Mouse (Mus musculus) cerebellum, postnatal 10 days (tissue): ENCODE results near the gene Ccdc86.
A peak's percentile ranks its signal among the peaks of the same experiment; 100 is the strongest.

Source experiments
- DNase-seq, 2 experiments: peaks; one replicate each; pipeline ENCODE4 v3.0.0; 2021; ENCODE audit warnings: mixed read lengths in 2 of 2

Ccdc86 gene

DNA sequence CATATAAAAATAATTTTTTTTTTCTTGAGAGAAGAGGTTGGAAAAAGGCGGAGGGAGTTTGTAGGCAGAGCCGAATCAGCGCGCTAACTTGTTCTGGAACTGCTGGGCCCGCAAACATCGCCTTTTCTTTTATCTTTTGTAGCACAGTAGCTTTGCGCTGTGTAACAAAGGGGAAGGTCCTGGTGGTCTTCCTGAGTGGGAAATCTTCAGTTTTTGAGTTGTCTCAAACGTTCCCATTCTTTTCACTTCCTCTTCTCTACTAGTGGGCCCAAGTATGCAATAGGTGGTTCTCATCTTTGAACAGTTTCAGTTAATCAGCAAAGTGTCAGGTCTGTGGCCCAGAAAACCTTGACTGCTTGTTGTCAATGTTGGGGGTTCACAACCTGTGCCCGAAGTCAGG is 492 bp upstream of the Ccdc86 start:
- DNase-seq = no peak

DNA sequence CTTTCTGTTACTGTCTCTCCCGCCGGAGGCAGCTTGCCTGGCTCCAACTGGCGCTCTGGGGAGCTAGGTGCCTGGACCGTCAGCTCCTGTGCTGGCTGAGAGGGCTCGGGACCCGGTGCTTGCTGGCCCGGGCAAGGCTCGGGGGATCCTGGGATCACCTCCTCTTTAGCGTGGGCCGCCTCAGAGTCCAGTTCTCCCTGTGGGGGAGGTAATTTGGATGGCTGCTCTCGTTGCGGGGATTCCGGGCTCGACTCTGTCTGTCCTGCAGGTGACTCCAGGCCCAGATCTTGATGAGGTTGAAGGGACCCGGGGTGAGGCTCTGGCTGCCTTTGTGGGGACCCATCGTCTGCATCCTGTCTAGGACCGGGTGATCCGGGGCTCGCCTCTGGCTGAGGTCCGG is 650 bp downstream of the Ccdc86 start:
- DNase-seq = peak; percentile 17 to 26

GRCm38 (mm10) chr19:10947219-10947618 is 1.8 kb downstream of the Ccdc86 start:
- no peak for DNase-seq

GRCm38 (mm10) chr19:10946506-10946905 is 2.6 kb downstream of the Ccdc86 start:
- DNase-seq = peak; percentile 38 to 56

- DNase-seq = no peak
Measured at GRCm38 (mm10) chr19:10943955-10944354, 5.1 kb downstream of the Ccdc86 start.

DNA sequence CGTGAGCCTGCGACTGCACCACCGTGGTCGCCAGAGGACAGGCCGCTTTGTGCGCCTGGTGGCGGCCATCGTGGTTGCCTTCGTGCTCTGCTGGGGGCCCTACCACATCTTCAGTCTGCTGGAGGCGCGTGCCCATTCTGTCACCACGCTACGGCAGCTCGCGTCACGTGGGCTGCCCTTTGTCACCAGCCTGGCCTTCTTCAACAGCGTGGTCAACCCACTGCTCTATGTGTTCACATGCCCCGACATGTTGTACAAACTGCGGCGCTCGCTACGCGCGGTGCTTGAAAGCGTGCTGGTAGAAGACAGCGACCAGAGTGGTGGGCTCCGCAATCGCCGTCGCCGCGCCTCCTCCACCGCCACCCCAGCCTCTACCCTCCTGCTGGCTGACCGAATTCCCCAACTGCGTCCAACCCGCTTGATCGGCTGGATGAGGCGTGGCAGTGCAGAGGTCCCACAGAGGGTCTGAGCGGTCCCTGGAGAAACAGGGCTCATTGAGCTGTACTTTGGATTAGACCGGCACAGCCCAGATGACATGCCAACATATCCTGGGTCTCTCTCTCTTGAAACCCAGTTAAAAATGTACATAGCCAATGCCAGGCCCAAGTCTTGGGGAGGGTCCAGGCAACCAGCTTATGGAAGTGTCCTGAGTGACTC is 8.1 kb downstream of the Ccdc86 start:
- DNase-seq = peak; percentile 52 to 59

DNA sequence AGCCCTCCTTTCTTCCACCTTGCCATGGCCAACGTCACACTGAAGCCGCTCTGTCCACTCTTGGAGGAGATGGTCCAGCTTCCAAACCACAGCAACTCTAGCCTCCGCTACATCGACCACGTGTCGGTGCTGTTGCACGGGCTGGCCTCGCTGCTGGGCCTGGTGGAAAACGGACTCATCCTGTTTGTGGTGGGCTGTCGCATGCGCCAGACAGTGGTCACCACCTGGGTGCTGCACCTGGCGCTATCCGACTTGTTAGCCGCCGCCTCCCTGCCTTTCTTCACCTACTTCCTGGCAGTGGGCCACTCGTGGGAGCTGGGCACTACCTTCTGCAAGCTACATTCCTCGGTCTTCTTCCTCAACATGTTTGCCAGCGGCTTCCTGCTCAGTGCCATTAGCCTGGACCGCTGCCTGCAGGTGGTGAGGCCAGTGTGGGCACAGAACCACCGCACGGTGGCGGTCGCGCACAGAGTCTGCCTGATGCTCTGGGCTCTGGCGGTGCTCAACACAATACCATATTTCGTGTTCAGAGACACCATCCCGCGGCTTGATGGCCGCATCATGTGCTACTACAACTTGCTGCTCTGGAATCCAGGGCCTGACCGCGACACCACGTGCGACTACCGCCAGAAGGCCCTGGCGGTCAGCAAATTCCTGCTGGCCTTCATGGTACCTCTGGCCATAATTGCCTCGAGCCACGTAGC is 8.8 kb downstream of the Ccdc86 start:
- peak; percentile 92 to 94 for DNase-seq

GRCm38 (mm10) chr19:10938771-10939170 is 10.3 kb downstream of the Ccdc86 start:
- DNase-seq = no peak

GRCm38 (mm10) chr19:10937110-10937563 is 11.9 kb downstream of the Ccdc86 start, which contains the start of gene Ptgdr2:
Gene Ptgdr2, plus strand, starts transcription at chr19:10937160.
- no peak for DNase-seq

DNA sequence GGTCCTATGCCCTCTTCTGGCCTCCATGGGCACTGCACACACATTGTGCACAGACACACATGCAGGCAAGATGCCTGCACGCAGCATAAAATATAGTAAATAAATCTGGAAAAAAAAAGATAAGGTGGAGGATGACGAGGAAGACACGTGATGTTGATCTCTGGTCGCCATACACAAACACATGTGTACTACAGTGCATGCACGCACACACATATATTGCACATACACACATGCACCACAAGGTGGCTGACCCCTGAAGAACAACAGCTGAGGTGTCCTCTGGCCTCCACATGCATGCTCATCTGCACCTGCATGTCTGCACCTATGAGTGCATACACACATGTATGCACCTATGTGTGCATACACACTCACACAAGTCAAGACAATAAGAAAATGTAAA is 13.0 kb downstream of the Ccdc86 start:
- no peak for DNase-seq

- no peak for DNase-seq
Measured at GRCm38 (mm10) chr19:10935029-10935428, 14.0 kb downstream of the Ccdc86 start.

- DNase-seq = no peak
Measured at GRCm38 (mm10) chr19:10930641-10931040, 18.4 kb downstream of the Ccdc86 start.

- no peak for DNase-seq
Measured at GRCm38 (mm10) chr19:10926666-10927065, 22.4 kb downstream of the Ccdc86 start.

- peak in 1 of 2 experiments; percentile 24 for DNase-seq
Measured at GRCm38 (mm10) chr19:10926123-10926621, 22.9 kb downstream of the Ccdc86 start.

DNA sequence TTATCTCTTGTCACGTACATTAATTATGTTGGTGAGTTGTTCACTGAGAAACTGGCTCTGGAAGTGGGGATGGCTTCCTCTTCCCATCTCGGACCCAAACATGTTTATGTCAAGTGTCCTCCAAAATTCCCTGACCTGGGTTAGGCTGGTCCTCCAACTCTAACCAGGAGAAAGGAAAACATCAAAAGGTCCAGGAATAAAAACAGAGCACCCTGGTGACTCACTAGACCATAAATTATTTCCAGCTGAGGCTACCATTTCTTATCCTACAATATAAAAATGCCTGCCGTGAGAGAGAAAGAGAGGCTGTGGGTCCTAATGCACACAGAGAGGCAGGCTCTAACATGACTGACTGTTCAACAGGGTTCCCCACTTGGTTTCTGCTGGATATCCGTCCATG is 24.8 kb downstream of the Ccdc86 start:
- DNase-seq = no peak

- no peak for DNase-seq
Measured at GRCm38 (mm10) chr19:10921058-10921457, 28.0 kb downstream of the Ccdc86 start.

DNA sequence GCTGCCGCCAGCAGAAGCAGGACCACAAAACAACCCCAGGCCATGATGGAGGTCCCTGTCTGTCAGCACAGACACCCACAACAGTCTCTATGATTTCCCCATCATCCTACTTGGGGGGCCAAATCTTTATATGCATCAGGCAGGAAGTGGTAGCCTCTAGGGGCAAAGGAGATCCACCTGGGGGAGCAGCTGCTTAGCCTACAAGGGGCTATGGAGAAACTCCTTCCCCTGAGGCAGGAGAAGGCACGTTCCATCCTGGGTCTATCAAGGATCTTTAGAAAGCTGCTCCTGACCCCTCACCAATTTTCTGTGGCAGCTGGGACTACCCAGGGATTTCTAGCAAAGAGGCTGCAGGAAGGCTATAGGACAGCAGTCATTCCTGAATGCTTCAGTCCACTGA is 28.5 kb downstream of the Ccdc86 start, which contains the start of gene Zp1:
Gene Zp1, minus strand, starts transcription at position 101 of the 400 bp plus-strand sequence.
- DNase-seq = no peak

DNA sequence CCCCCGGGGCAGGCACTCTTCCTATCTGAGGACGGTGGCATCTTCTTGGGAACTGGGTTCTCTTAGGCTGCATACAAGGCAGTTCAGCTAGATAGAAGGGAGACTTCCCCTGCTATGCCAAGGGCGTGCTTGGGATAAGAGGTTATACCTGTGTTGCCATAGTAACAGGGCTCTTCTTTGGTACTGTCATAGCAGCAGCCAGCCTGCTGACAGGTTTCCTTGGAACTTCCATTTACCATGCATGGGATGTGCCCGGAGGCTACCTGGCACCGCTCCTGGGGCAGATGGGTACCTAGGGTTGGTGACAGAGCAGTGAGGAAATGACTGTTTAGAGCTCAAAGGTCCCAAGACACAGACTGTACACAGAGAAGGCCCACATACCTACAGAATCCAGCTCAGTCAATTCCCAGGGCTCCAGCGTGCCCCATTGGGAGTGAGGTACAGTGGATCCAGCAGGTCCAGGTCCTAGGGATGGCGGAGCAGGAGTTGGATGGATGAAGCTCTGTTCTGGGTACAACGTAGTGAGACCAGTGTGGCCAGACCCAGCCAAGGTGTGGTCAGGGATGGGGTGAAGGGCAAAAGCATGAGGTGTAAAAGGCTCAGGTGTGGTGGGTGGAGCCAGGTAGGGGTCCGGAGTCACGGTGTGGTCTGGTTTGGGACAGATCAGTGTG is 30.6 kb downstream of the Ccdc86 start:
- DNase-seq = peak; percentile 54 to 67

DNA sequence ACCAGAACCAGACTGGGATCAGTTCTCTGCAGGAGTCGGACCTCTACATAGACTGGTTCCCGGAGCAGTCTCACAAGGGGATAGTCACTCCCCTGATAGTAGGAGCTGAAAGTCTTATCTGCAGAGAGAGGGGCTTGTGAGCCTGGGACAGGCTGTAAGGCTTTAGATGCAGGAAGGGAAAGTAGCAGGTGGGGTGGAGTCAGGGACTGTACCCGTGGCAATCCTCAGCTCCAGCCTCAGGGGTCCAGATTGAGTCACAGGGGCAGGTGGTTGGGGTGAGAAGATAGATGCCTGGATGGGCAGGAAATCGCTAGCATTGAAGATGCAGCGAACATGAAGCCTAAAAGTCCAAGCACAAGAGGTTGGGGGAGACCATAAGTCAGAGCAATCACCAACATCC is 32.6 kb downstream of the Ccdc86 start:
- DNase-seq = no peak

GRCm38 (mm10) chr19:10914870-10915269 is 34.2 kb downstream of the Ccdc86 start:
- DNase-seq = no peak

- DNase-seq = no peak
Measured at GRCm38 (mm10) chr19:10914291-10914690, 34.8 kb downstream of the Ccdc86 start.

DNA sequence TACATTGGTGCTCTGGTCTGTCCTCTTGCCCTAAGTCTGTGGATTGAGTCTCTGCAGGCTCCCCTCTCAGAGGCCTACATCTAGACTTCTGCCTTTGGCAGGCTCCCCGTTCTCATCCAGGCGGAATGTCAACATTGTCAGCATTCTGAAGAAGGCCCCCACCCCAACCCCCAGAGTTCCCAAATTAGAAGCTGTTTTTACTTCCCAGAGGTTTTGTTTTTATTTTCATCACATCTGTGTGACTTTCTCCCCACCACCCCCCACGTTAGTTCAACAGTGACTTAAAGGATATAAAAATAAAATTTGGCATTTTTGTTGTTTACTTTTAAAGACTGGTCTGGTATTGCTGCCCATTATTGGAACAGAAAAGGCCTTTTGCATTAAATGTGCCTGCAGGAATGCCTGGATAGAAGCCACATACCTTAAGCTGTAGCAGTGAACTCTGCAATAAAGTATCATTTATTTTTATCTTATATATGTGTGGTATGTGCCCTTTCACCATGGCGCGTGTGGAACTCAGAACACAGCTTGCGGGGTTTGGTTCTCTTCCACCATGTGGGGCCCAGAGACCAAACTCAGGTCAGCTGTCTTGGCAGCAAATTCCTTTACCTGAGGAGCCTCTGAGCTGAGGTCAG is 39.9 kb downstream of the Ccdc86 start:
- no peak for DNase-seq

- DNase-seq = peak; percentile 77 to 82
Measured at GRCm38 (mm10) chr19:10907891-10908290, 41.2 kb downstream of the Ccdc86 start.
